Mouse (Mus musculus) erythroblast, embryonic 14.5 days (primary cell): ENCODE measurements around the gene Tfb1m.

Experiments
- GATA1 ChIP-seq: IDR thresholded peaks from 2 replicates; pipeline ENCODE4 v1.6.1; 2012; ENCODE audit warnings: low read length, inconsistent platforms, mixed read lengths
- TAL1 ChIP-seq: IDR thresholded peaks from 3 replicates; pipeline ENCODE4 v1.6.1; 2012; ENCODE audit warnings: low read length, inconsistent platforms, mixed read lengths

DNA sequence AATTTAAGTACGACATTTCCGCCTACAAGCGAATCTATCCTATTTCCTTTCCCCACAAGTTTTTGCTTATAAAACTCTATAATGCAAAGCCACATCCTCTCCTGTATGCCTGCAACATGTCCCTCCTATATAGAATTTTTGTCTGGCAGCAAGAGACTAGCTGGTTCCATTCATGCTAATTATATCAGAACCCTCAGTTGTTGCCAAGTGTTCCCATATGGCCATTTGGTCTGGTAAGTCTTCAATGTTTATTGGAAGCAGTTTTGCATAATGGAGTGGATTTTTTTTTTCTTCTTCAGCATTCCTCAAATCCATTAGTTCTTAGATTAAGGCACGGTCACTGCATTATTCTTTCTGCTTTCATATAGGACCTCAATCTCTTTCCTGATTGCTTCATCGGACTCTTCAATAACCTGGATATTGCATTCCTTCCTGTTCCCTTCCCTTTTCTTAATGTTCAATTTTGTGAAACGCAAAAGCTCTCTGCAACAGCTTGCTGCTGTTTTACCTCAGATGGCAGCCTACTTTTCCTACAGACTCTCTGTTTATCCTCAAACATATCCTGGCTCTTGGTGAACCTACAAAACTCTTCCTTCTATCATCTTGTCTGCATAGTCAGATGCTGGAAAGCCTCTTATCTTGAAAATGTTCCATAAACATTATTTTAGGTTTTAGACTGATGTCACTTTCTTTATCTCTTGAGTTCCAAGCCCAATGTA lies 45.5 kb upstream of the Tfb1m start:
- TF ChIP-seq GATA1 = no peak
- no peak for TF ChIP-seq TAL1
